Mouse (Mus musculus) left cerebral cortex, adult 9 months (tissue): ENCODE measurements around the gene Ctsa.
A peak's percentile ranks its signal among the peaks of the same experiment; 100 is the strongest.
"Not testable (repeated sequence)": the region's sequence is repeated elsewhere in the genome, so short reads cannot be mapped to it uniquely, and the experiment has no call there.

Experiments
- DNase-seq, 2 experiments: peaks; one replicate each; pipeline ENCODE4 v3.0.0; 2022; ENCODE audit warnings: low spot score in 2 of 2

Gene Ctsa

DNA sequence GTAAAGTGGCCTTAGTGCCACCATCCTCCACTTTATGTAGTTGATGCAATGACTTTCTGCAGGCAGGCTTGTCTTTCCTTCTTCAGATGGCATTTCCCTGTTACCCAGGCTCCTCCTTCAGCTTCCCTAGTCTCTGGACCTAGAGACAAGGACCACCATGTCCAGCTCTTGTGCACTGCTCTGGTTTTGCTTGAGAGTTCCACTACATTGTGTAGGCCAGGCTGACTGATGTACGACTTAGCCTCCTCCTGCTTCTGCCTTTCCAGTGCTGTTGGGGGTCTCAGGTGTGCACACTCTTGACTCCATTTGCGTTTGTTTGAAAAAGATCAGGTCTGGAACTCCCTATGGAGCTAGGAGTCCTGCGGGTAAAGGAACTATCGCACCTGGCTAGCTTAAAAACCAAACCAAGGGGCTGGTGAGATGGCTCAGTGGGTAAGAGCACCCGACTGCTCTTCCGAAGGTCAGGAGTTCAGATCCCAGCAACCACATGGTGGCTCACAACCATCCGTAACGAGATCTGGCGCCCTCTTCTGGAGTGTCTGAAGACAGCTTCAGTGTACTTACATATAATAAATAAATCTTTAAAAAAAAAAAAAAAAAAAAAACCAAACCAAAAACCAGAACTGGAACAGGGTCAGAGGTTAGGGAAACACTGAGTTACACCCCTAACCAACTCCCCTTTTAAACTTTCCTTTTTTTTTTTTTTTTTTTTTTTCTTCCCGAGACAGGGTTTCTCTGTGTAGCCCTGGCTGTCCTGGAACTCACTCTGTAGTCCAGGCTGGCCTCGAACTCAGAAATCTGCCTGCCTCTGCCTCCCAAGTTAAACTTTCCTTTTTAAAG is 44.9 kb downstream of the Ctsa start:
- DNase-seq, result not testable (repeated sequence)

DNA sequence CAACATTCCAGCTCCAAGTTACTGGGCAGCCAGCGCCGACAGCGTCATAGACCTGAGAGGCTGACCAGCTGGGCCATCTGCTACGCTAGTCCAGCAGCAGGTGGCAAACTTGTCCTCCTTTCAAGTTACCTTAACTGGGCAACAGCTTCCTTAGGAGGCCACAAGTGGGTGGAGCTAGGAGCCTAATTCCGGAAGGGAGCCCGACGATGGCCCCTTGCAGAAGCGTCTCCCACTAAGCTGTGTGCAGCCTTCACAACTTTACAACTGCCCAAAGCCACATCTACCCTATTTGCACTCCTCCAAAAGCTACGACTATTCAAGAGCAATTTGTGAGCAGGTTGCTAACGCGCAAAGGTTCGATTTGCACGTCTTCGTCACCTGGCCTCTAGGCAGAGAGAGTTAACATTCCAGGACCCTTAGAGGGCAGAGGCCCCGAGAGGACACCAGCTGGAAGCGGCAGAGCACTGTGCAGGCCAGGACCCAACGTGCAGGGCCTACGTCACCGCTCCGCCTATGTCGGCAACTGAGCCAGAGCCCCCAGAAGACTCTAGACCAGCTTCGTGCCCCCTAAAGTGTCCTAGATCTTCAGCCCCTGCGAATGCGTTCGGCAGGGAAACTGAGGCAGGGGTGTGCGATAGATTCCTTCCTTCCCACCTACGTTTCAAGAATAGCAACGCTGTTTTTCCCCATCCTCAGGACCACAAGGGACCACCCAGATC is 46.0 kb downstream of the Ctsa start:
- DNase-seq, result peak in 1 of 2 experiments; percentile 53

DNA sequence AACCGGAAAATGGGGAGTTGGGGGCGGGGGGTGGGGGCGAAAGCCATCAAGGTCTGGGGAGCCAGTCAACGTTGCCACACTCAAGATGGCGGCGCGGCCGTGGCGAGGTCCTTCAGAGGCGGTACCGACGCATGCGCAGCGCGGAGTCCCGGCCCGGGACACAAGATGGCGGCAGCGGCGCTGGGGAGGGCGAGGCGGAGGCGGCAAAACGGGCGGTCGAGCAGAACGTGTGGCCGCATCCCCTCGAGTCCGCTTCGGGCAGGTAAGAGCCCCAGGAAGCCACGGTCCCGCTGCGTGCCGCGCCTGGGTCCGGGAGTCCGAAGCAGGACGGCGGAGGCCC is 46.5 kb downstream of the Ctsa start, which contains the start of gene Pcif1:
Pcif1 (plus strand) TSS at position 77 of the 340 bp plus-strand sequence.
- peak; percentile 67 to 90 for DNase-seq

DNA sequence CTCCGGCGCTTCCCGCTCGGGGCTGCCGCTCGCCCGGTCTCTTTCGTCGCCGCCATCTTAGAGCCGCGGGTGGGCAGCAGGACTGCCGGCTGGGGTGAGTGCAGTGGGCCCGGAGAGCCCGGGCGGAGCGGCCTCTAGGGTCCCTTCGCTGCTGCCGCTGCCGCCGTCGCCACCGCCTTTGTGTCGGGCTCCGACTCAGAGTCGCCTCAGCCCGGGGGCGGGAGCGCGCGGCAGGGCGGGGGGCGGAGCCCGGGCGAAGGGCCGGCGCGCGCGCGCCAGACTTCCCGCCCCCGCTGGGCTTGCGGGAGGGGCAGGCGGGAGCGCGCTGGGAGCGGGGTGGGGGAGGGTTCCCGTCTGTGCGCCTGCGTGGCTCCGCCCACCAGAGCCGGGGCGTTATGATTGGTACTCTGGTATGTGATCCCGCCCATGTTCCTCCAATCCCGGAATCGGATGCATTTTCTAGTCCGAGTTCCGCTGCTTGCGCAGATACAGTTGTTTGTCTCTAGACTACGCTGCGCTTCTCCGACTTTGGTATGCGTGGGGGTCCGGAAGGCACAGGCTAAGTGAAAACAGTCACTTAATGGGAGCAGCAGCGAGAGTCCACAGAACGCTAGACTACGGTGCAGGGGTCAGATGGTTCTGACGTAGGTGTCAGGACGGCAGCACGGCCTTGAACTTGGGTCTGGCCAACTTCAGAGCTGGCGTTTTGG is 47.0 kb downstream of the Ctsa start:
- peak; percentile 88 to 94 for DNase-seq

DNA sequence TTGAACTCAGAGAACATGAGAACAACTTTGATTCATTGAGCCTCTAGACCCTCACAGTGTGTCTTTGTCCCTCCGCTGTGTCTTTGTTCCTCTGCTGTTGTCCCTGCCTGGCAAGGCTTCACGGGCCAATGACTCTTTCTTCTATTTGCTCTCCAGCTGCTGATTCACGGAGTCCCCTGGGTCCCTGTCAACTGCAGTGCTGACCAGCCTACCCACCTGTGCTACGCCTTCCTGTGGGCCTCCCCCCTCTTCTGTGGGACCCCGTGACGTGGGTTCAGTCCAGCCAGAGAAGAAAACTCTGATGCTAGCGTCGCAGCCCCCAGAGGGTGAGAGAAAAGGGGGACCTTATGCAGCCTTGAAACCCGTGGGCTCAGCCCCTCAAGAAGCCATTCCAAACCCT is 49.9 kb downstream of the Ctsa start:
- DNase-seq, result no peak

DNA sequence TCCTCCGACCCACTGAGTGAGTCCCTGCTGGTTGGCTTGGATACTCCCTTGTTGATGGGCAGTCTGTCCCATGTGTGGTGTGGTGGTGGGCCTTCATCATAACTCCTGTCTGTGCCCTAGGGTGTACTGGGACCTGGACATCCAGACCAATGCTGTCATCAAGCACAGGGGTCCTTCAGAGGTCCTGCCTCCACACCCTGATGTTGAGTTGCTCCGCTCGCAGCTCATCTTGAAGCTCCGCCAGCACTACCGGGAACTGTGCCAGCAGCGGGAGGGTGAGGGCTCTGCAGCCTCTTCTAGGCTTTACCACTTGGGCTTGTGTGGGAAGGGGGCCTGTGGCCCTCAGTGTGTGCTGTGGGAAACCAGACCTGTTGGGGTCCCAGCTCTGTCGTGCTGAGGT is 53.1 kb downstream of the Ctsa start:
- peak in 1 of 2 experiments; percentile 81 for DNase-seq

DNA sequence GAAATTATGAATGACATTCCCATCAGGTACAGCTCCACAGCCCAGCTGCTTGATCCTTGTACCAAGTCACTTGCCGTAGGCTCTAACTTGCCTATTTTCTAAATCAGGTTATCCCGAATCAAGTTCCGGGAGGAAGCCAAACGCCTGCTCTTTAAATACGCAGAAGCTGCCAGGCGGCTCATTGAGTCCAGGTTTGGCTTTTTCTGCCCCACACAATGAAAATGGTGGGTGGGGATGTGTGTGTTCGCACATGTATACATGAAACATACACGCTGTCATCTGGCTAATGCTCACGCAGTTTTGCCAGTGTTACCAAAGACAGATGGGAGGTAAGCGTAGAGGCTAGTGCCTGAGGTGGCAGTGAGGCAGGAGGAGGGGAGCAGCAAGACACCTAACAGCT is 53.9 kb downstream of the Ctsa start:
- peak in 1 of 2 experiments; percentile 45 for DNase-seq

DNA sequence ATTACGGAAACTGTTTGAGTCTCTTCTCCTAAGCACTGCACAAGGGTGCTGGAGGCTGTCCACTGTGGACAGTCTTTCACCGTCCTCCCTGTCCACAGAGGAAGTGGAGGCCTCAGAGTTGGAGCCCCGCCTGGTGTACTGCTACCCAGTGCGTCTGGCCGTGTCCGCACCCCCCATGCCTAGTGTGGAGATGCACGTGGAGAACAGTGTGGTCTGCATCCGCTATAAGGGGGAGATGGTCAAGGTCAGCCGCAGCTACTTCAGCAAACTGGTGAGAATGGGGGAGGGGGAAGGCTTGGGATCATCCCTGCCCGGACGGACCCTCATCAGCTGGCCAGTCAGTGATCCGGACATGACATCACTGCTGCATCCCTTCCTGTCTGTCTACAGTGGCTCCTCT is 56.3 kb downstream of the Ctsa start:
- DNase-seq, result no peak

DNA sequence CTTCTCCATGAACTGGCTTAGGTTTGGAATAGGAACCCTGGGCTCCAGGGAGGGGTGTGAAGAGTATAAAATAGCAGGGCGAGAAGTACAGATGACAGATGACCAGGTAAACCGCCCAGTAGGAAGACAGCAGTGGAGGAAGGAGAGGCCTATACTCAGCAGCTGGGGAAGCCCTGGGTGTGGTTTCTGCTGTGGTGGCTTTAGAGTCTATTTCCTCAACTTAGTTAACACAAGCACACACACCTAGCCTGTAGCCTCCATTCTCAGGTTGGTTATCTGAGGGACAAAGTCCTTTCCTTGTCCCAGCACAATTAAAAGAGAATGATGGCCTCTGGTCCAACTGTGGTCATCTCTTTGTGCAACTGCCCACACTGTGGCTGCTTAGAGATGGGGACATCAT is 57.3 kb downstream of the Ctsa start:
- no peak for DNase-seq
